Mouse (Mus musculus): ENCODE results near the gene Zbtb43. TPM values are rescaled to one million over a fixed set of nuclear protein-coding genes. Genes with fewer than 3 reads are reported as not detected.

Gene Zbtb43
- polyA plus RNA-seq, 1 experiment from 2014 or later = 31.2 TPM

- Histone ChIP-seq H3K4me1 (replicated peaks; ENCODE audit: control insufficient read depth, insufficient read depth, low read length) (no peaks in the 10 kb centered on the region), H3K9me3 (ENCODE audit: control insufficient read depth, low read length) (no peaks in the 10 kb centered on the region), H3K4me2 (replicated peaks; ENCODE audit: low read depth, low read length) (no peak overlapping the region), H3K9ac (ENCODE audit: low read depth, low read length) (no peak overlapping the region), H3K27me3 (ENCODE audit: control insufficient read depth, insufficient read depth, low read length) (no peaks in the 10 kb centered on the region), H3K4me3 (ENCODE audit: low read depth, low read length) (no peak overlapping the region), H3K27ac (ENCODE audit: low read depth, low read length) (no peak overlapping the region), H3K36me3 (ENCODE audit: control insufficient read depth, insufficient read depth, low read length) (peaks cover 7% of the 10 kb centered on the region; the same call in 1 of the 2 replicates)
- ATAC-seq (ENCODE audit: low FRiP score) = no peak
- no peak for DNase-seq (ENCODE audit: low spot score)
- 93% methylated on average over 11 of the region's 11 CpGs for WGBS
Observed at GRCm38 (mm10) chr2:33451038-33451978, 17.1 kb downstream of the Zbtb43 start.

- ATAC-seq (ENCODE audit: low FRiP score) (no peak), DNase-seq (ENCODE audit: low spot score) (no peak)
- H3K4me2 ChIP-seq (replicated peaks; ENCODE audit: low read depth, low read length) = no peak overlapping the region
- peaks cover 7% of the 10 kb centered on the region; the same call in 1 of the 2 replicates for H3K36me3 ChIP-seq (ENCODE audit: control insufficient read depth, insufficient read depth, low read length)
- H3K4me1 ChIP-seq (replicated peaks; ENCODE audit: control insufficient read depth, insufficient read depth, low read length) = no peaks in the 10 kb centered on the region
- H3K4me3 ChIP-seq (ENCODE audit: low read depth, low read length) = no peak overlapping the region
- H3K27me3 ChIP-seq (ENCODE audit: control insufficient read depth, insufficient read depth, low read length) = no peaks in the 10 kb centered on the region
- no peaks in the 10 kb centered on the region for H3K9me3 ChIP-seq (ENCODE audit: control insufficient read depth, low read length)
- no peak overlapping the region for H3K27ac ChIP-seq (ENCODE audit: low read depth, low read length)
- 92% methylated on average over 22 of the region's 22 CpGs for WGBS
- H3K9ac ChIP-seq (ENCODE audit: low read depth, low read length) = no peak overlapping the region
Observed at GRCm38 (mm10) chr2:33449119-33449873, 19.1 kb downstream of the Zbtb43 start.

GRCm38 (mm10) chr2:33446796-33447195 is 21.6 kb downstream of the Zbtb43 start:
- H3K4me2 ChIP-seq (replicated peaks; ENCODE audit: low read depth, low read length) = no peak overlapping the region
- H3K9me3 ChIP-seq (ENCODE audit: control insufficient read depth, low read length) = no peaks in the 10 kb centered on the region
- H3K36me3 ChIP-seq (ENCODE audit: control insufficient read depth, insufficient read depth, low read length) = peaks cover 4% of the 10 kb centered on the region; the same call in 1 of the 2 replicates
- H3K4me3 ChIP-seq (ENCODE audit: low read depth, low read length) = no peak overlapping the region
- no peak for ATAC-seq (ENCODE audit: low FRiP score)
- 50% methylated on average over 1 of the region's 1 CpGs for WGBS
- H3K27ac ChIP-seq (ENCODE audit: low read depth, low read length) = no peak overlapping the region
- no peak for DNase-seq (ENCODE audit: low spot score)
- no peaks in the 10 kb centered on the region for H3K4me1 ChIP-seq (replicated peaks; ENCODE audit: control insufficient read depth, insufficient read depth, low read length)
- no peaks in the 10 kb centered on the region for H3K27me3 ChIP-seq (ENCODE audit: control insufficient read depth, insufficient read depth, low read length)
- H3K9ac ChIP-seq (ENCODE audit: low read depth, low read length) = no peak overlapping the region

DNA sequence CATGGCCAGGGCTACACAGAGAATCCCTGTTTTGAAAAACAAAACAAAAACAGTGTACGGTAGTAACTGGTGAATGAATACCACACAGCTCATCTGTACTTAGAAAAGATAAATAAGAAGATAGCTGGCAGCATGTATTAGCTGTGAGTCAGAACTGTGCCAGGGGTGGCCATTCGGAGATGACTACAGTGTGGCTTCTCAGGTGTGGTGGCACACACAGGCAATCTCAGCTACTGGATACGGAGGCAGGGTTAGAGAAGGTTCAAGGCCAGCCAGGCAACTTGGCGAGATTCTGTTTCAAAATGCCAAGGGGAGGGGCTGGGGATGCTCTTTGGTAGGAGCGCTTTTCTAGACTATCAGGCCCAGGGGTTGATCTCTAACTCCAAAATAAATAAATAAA is 22.6 kb downstream of the Zbtb43 start:
- DNase-seq (ENCODE audit: low spot score) (no peak), ATAC-seq (ENCODE audit: low FRiP score) (no peak)
- no peaks in the 10 kb centered on the region for H3K4me1 ChIP-seq (replicated peaks; ENCODE audit: control insufficient read depth, insufficient read depth, low read length)
- no peaks in the 10 kb centered on the region for H3K27me3 ChIP-seq (ENCODE audit: control insufficient read depth, insufficient read depth, low read length)
- H3K9ac ChIP-seq (ENCODE audit: low read depth, low read length) = no peak overlapping the region
- no peaks in the 10 kb centered on the region for H3K36me3 ChIP-seq (ENCODE audit: control insufficient read depth, insufficient read depth, low read length)
- H3K4me2 ChIP-seq (replicated peaks; ENCODE audit: low read depth, low read length) = no peak overlapping the region
- WGBS = 84% methylated on average over 5 of the region's 5 CpGs
- no peak overlapping the region for H3K27ac ChIP-seq (ENCODE audit: low read depth, low read length)
- H3K9me3 ChIP-seq (ENCODE audit: control insufficient read depth, low read length) = no peaks in the 10 kb centered on the region
- H3K4me3 ChIP-seq (ENCODE audit: low read depth, low read length) = no peak overlapping the region

GRCm38 (mm10) chr2:33444862-33445261 is 23.5 kb downstream of the Zbtb43 start:
- no peak for ATAC-seq (ENCODE audit: low FRiP score)
- Histone ChIP-seq H3K4me2 (replicated peaks; ENCODE audit: low read depth, low read length) (no peak overlapping the region), H3K36me3 (ENCODE audit: control insufficient read depth, insufficient read depth, low read length) (no peaks in the 10 kb centered on the region), H3K9me3 (ENCODE audit: control insufficient read depth, low read length) (no peaks in the 10 kb centered on the region), H3K9ac (ENCODE audit: low read depth, low read length) (no peak overlapping the region), H3K27ac (ENCODE audit: low read depth, low read length) (no peak overlapping the region), H3K27me3 (ENCODE audit: control insufficient read depth, insufficient read depth, low read length) (no peaks in the 10 kb centered on the region), H3K4me1 (replicated peaks; ENCODE audit: control insufficient read depth, insufficient read depth, low read length) (peaks cover 1% of the 10 kb centered on the region; the same call in 1 of the 2 replicates), H3K4me3 (ENCODE audit: low read depth, low read length) (no peak overlapping the region)
- no peak for DNase-seq (ENCODE audit: low spot score)

GRCm38 (mm10) chr2:33444358-33444757 is 24.0 kb downstream of the Zbtb43 start:
- H3K27ac ChIP-seq (ENCODE audit: low read depth, low read length) = no peak overlapping the region
- no peak for ATAC-seq (ENCODE audit: low FRiP score)
- no peak overlapping the region for H3K4me3 ChIP-seq (ENCODE audit: low read depth, low read length)
- no peak overlapping the region for H3K4me2 ChIP-seq (replicated peaks; ENCODE audit: low read depth, low read length)
- H3K4me1 ChIP-seq (replicated peaks; ENCODE audit: control insufficient read depth, insufficient read depth, low read length) = peaks cover 6% of the 10 kb centered on the region
- no peaks in the 10 kb centered on the region for H3K27me3 ChIP-seq (ENCODE audit: control insufficient read depth, insufficient read depth, low read length)
- no peak overlapping the region for H3K9ac ChIP-seq (ENCODE audit: low read depth, low read length)
- no peak for DNase-seq (ENCODE audit: low spot score)
- no peaks in the 10 kb centered on the region for H3K9me3 ChIP-seq (ENCODE audit: control insufficient read depth, low read length)
- WGBS = 63% methylated on average over 5 of the region's 5 CpGs
- H3K36me3 ChIP-seq (ENCODE audit: control insufficient read depth, insufficient read depth, low read length) = no peaks in the 10 kb centered on the region

GRCm38 (mm10) chr2:33442701-33443100 is 25.7 kb downstream of the Zbtb43 start:
- H3K36me3 ChIP-seq (ENCODE audit: control insufficient read depth, insufficient read depth, low read length) = no peaks in the 10 kb centered on the region
- 65% methylated on average over 4 of the region's 4 CpGs for WGBS
- H3K4me2 ChIP-seq (replicated peaks; ENCODE audit: low read depth, low read length) = no peak overlapping the region
- H3K27me3 ChIP-seq (ENCODE audit: control insufficient read depth, insufficient read depth, low read length) = no peaks in the 10 kb centered on the region
- H3K27ac ChIP-seq (ENCODE audit: low read depth, low read length) = no peak overlapping the region
- no peak overlapping the region for H3K4me3 ChIP-seq (ENCODE audit: low read depth, low read length)
- ATAC-seq (ENCODE audit: low FRiP score) (no peak), DNase-seq (ENCODE audit: low spot score) (no peak)
- no peak overlapping the region for H3K9ac ChIP-seq (ENCODE audit: low read depth, low read length)
- H3K9me3 ChIP-seq (ENCODE audit: control insufficient read depth, low read length) = no peaks in the 10 kb centered on the region
- H3K4me1 ChIP-seq (replicated peaks; ENCODE audit: control insufficient read depth, insufficient read depth, low read length) = peaks cover 14% of the 10 kb centered on the region

DNA sequence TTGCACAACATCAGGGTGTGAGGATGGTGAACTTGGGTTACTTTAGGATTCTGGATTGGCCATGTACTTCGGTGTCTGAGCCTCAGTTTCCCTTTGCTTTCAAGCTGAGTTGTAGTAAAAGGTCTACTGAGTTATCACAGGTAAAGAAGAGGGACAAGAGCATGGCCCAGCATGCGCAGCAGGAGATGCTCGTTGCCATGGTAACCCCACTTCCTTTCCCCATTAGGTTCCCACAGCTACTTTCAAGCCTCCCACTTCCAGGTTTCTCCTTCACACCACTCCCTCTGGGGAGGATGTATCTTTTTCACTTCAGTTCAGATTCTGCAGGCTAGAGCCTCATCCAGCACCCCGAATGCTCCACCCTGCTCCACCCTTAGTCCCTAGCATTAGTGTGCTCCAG is 27.5 kb downstream of the Zbtb43 start:
- peaks cover 14% of the 10 kb centered on the region for H3K4me1 ChIP-seq (replicated peaks; ENCODE audit: control insufficient read depth, insufficient read depth, low read length)
- no peaks in the 10 kb centered on the region for H3K27me3 ChIP-seq (ENCODE audit: control insufficient read depth, insufficient read depth, low read length)
- no peak for ATAC-seq (ENCODE audit: low FRiP score)

More for the DNA sequence above, 27.5 kb downstream of the Zbtb43 start:
- Histone ChIP-seq H3K9me3 (ENCODE audit: control insufficient read depth, low read length) (no peaks in the 10 kb centered on the region), H3K4me3 (ENCODE audit: low read depth, low read length) (no peak overlapping the region), H3K27ac (ENCODE audit: low read depth, low read length) (no peak overlapping the region), H3K36me3 (ENCODE audit: control insufficient read depth, insufficient read depth, low read length) (no peaks in the 10 kb centered on the region), H3K4me2 (replicated peaks; ENCODE audit: low read depth, low read length) (no peak overlapping the region), H3K9ac (ENCODE audit: low read depth, low read length) (no peak overlapping the region)
- DNase-seq (ENCODE audit: low spot score) = peak; percentile 15
- 28% methylated on average over 4 of the region's 4 CpGs for WGBS

Data from hindbrain, embryonic 11.5 days (tissue).